Mouse (Mus musculus) hindlimb bud, embryonic 11.5 days (tissue): ENCODE measurements around the gene Xrcc3.

Source experiments
- DNase-seq: peaks from one replicate; pipeline ENCODE4 v3.0.0-alpha.2; 2012; ENCODE audit warnings: low read depth, low spot score; ENCODE audit errors: extremely low spot score

Xrcc3 gene

DNA sequence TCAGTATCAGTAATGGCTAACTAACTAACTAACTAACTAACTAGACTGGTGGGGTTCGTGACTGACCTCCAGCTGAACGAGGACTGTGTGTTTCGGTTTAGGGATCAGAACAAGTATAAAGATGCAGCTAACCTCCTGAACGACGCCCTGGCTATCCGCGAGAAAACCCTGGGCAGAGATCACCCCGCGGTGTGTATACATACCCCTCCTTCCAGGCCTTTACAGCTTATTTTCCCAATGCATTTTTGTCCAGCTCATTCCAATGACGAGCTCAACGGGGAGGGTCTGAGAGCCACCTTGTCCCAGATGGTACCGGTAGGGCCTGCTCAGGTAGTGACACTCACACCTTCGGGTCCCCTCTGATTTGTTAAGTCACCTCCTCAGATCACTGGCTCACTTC, 35.8 kb downstream of the Xrcc3 start:
- no peak for DNase-seq

DNA sequence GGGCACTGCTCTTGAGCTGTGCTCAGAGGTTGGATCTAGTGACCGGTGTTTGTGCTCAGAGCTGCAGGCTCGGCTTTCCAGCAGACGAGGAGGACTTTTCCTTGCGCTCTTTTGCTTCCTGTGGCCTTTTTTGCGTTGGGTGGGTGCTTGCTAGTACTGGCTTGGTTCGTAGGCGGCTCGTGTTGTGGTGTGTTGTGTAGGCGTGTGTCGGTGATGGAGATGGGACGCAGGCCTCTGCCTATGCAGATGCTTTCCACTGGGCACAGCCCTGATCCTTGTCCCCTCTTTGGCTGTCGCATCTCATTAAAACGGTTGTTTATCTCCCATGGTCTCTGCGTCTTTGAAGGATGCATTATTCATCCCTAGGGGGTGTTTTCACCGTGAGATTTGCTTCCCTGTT, 38.8 kb downstream of the Xrcc3 start:
- DNase-seq = no peak

DNA sequence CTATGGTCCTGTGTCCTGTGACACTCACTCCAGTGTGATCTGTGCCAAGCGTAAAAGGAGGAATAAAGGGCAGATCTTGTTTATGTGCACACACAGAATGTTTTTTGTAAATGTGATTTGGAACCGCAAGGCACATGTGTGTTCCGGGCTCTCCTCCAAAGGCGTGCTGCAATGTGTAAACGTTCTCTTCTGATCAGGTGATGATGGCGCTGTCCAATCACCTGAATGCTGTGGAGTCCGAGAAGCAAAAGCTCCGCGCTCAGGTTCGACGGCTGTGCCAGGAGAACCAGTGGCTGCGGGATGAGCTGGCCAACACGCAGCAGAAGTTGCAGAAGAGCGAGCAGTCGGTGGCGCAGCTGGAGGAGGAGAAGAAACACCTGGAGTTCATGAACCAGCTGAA, 39.5 kb downstream of the Xrcc3 start:
- DNase-seq = no peak

DNA sequence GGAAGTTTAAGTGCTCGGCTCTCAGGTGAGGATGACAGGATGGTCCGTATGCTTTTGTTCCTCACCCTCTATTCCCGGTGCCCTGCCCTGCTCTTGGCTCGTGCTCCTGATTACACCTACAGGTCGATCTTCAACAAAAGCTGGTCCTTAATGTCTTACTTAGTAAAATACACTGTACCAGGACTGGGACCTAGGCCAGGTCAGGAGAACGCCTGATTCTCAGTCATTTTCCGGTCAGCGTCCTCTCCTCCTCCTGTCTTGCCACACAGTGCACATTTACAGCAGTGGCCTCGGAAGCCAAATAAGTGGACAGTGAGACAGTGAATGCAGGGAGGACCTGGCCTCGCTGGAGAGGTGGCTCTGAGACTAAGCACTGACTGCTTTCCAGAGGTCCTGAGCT, 43.0 kb downstream of the Xrcc3 start:
- DNase-seq = no peak

DNA sequence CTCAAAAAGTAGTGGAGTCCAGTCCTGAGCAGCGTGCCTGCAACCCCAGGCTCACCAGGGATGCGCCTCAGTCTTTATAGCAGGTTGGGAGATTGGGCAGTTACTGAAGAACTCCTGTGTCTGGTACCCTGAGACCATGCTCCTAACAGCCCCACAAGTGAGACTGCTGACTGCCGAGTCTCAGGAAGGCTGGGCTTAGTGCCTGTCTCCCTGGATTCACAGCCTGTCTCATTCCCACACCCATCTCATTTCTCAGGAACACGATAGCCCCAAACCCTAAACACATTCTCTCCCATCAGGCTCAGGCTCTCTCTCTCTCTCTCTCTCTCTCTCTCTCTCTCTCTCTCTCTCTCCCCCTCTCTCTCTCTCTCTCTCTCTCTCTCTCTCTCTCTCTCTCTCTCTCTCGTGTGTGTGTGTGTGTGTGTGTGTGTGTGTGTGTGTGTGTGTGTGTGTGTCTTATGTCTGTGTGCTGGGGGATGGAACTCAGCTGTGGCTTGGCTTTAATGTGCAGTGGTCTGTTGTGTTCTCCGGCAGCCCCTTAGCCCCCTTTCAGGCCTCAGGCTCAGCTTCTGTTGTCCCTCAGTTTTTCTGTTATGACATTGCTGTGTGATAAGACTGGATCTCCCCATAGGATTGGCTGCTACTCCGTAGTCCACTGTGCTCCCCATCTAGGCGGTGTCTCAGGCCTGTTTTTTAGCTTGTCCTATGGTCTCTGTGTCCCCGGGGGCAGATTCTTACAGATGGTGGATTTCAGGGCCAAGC, 43.7 kb downstream of the Xrcc3 start:
- DNase-seq = no peak

DNA sequence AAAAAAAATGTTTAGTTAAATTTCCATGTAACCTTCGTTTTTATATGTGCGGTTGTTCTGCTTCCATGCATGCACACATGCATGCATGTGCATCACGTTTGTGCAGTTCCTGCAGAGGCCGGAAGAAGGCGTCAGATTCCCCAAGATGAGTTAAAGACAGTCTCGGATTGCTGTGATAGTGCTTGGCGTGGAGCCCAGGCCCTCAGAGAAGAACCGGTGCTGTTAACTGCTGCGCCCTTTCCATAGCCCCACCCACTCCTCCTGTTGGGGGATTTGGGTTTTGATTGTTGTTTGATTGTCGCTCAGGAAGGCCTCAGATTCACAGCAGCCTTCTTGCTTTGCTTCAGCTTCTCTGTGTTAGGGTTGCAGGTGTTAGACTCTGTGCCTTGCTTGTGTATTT, 44.4 kb downstream of the Xrcc3 start:
- no peak for DNase-seq

DNA sequence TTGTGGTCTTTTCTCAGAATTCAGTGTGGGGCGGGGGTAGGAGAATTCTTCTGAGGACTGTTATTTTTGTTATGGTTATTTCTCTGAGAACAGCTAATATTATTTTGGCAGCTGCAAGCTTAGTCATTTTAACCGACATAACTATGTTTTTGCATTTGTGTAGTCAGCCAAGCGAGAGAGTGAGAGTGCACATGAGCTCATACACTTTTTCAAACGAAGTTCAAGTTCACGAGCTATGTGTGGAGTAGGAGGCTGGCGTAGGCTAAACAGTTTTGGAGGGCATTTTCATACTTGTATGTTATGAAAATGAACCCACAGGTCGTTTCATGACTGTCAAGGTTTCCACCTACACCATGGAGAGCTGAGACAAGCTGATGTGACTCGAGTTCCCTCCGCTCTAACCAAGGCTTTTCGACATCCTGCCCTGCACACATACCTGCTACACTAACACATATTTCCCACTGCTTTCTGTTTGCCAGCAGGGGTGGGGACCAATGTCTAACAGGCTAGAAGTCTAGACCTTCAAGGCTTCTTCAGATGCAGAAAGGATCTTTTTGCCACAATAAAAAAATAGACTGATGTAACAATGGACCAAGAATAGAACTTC, 45.2 kb downstream of the Xrcc3 start:
- no peak for DNase-seq

DNA sequence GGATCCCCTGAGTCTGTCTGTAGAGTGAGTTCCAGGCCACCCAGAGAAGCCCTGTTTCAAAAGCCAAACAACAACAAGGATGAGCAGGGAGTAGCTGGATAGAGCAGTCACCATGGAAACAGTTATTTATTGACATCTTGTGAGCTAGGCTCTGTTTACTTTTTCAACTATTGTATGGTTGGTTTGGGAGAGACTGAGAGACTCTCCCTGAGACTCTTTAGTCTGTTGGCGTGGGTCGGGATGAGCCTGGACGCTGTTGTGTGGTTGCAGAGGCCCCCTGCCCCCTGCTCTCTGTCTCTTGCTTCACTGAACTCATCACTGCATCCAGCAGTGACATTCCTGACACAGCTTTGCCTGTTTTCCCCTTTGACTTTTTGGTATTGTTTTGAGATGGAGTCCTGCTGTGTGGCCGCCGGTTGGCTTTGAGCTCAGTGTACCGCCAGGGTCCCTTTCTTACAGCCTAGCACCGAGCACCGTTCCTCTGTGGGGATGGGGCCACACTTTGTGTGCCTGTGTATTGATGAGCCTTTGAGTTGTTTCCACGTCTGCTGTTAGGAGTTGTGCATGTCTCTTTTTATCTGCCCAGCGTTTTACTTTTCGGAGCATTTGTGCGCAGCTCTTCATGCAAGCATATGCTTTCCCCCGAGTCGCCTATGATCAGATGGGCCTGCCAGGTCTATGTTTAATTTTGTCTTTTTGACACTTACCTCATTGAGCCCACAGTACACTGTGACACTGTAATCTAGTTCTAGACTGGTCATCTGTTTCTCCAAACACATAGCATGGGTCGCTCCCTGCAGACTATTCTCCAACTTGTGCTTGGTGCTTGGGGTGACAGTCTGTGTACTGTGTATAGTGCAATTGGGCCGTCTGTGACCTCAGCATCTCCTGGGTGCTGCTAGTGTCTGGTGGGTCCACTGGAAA, 47.1 kb downstream of the Xrcc3 start:
- no peak for DNase-seq

DNA sequence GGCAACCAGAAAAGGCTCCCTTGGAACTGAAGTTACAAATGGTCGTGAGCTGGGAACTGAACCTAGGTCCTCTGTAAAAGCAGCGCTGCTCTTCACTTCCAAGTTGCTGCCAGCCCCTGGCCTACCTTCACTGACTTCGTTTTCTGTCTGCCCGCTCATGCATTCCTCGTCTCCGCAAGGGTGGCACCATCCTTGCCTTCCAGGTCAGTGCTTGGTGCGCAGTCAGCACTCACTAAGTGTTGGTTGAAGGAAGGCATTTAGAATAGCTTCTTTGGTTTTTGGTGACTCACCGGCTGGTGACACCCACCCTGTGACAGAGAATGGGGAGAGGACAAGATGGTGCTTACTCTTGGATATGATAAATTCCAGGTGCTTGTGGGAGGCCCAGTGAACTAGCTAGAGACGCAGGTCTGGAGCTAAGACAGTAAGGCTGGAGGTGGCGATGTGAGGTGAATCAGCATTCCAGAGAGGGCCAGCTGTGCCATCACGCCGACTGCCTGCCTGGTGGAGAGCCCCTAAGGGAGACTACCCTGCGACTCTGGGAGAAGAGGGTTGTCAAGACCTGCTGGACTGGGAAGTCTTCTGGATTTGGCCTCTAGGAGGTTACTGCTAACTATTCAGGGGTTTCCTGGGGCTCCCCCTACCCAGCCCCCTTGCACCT, 50.9 kb downstream of the Xrcc3 start:
- no peak for DNase-seq

DNA sequence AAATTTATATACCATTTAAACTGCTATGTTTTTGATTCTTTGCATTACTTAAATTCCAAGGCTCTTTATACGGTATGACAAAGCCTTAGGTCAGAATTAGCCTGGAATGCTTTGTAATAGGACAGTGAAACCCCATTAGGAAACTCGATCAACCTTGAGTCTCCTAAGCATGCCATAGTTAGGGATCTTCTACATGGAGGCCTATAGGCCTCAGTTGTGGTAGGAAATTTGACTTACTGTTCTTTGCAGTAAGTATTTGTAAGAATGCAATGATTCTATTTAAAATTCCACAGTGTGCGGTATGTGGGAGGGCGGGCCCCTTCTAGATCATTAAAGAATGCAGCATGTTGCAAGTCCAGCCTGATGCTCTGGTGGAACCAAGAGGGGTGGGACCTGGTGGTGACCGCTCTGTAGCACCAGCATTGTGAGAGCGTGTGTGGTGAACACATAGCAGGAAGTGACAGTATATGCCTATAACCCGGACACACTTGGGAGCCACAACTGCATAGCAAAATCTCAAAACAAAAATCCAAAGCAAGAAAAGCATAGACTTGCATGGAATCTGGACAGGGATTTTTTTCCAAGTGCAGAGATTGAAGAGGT, 53.3 kb downstream of the Xrcc3 start:
- DNase-seq = no peak

DNA sequence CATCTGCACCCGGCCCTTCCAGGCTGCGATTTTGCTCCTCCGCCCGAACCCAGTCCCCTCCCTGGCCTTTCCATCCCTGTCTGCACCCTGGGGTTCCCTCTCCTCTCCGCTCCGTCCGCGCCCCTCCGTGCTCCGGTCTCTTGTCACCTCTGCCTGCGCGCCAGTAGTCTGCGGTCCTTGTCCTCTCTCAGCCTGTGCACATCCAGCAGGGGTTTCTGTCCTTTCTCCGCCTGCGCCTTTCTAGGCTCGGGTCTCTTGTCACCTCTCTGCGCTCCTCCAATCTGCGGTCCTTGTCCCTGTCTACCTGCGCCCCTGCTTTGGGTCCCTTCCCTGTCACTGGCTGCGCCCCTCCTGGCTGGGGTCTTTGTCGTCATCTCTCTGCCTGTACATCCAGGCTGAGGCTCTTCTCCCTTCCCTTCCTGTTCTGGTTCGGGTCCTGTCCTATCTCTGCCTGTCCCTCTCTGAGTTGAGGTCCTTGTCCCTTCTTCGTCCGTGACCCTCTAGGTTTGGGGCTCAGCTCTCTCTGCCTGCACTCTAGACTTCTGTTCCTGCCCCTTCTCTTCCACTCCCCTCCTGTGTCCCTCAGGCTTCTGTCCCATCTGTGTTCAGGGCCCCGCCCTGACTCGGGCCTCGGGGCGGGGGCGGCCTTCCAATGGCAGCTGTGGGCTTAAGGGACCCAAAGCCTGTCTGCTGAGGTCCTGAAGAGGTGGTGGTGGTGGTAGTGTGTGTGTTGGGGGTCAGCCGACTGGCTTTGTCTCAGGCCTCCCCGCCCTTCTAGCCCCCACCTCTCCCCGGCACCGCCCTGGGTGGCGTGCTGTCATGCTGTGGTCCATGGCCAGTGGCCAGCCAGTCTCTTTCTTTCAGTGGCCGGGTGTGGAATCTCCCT, 54.3 kb downstream of the Xrcc3 start:
- no peak for DNase-seq

DNA sequence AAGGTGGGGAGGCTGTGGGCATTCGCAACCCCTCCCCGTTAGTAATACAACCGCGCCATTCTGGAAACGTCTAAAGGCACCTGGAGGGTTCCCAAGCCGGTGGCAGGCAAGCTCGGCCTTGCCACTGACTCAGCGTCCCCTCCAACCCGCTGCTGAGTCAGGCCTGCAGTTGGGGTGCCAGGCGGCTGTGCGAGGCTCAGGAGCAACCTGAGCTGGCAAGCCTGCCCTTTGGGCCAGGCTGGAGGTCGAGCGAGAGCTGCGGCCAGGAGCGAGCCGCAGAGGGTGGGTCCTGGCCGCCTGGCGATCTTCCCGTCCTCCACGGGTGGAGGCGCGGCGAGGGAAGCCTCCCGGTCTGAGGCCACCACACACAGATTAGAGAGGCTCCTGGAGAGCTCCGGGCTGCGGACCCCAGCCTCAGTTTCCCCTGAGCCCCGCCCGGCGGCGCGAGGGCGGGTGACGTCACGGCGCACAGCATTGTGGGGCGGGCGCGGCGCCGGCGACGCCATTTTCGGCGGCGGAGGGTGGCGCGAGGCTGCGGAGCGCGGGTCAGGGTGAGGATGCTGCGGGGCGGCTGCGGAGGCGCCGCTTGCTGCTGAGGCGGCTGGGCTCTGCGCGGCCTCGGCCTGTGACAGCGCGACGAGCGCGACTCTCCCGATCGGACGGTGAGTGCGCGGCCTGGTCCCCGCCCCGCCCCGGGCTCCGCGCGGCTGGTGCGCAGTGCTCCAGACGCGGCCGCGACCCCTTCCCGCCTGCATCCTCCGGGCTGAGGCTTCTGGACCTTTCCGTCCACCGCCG, 55.1 kb downstream of the Xrcc3 start, which contains the start of gene Klc1:
TSS of gene Klc1 (plus strand) at position 469 of the 795 bp plus-strand sequence.
- DNase-seq = no peak

DNA sequence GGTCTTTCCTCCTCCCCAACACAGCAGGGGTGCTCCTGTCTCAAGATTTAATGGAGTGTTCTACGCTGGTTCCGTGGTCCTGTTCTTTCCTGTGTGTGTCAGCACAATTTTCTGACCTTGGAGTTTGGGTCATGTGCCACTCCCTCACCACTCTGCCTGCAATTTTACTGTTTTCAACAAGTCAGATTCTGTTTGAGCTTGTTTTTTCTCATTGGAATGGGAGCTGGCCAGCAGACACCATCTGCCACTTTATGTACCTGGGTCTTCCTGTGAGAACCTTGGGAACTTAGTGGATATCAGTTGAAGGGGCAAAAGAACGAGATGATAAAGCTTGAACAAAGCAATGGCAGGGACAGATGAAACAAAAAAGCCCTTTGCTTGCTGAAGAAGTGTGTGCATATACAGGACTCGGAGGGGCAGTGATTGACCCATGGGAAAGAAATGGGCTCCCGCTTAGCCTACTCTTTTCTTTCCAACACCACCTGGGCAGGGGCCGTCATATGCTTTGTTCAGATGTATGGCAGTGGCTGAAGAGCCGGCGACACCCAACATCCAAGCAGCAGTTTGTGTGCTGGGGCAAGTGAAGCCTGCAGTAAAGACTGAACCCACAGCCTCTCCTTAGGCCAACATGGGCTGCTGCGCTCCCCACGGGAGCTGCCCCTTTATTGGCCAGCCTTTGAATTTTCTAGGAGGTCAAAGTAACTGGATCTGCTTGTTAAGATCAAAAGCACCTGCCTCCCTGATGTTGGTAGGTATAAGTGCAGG, 55.9 kb downstream of the Xrcc3 start:
- no peak for DNase-seq

DNA sequence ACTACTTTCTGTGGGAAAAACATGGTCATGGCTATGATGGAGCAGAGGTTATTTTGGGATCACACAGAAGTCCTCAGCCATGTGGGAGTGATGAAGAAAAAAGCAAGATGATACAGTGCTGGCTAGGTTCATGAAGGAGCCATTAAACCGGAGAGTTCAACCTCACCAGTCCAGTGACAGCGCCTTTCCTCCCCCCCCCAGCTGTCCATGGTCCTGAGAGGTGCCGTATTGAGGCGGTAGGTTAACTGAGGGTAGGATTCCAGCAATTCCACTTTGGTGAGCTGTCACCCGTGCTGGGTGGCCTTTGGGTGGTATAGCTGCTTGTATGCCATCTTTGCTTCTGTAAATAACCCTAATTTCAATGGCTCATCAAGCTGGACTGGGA, 57.0 kb downstream of the Xrcc3 start:
- DNase-seq = no peak

DNA sequence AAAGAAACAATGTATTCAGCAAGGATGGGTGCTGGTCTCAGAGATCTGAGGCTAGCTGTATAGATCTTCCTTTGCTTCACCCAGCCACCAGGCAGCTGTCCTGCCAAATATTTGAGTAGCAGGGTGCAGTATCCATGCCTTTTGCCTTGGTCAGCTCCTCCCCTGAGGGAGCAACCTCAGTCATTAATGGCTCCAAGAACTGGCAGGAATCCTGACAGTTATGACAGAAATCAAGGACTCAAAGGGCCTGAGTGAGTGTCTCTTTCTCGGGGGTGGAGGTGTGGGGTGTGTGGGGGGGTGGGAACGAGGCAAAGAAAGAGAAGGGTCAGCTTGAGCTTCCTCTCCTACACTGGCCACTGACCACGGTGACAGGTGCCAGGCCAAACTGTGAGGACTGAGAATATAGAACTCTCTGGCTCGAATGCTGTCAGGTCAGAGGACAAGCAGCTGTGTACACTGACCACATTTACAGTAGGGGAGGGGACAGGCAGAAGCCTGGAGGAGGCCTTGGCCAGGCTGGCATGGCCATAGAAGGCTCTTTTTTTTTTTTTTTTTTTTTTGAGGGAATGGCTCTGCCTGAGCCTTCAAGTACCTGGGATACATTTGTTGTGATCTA, 57.5 kb downstream of the Xrcc3 start:
- no peak for DNase-seq

DNA sequence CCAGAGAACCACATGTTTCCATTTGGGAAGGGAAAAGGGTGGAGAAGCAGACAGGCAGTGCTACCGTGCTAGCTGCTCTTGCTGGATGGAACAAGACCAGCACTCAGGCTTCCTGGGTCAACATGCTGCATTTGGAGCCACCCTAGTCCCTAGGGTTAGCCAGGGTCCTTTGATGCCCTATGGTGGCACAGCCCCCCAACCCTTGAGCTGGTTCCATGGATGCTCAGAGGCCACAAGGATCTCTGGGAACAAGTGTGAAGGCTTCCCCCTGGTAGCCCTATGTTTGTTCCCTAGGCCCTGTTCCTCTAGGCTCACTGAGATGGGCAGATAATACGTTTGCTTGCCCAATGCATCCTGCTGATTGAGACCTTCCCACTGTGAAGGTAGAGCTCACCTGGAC, 58.4 kb downstream of the Xrcc3 start:
- no peak for DNase-seq

DNA sequence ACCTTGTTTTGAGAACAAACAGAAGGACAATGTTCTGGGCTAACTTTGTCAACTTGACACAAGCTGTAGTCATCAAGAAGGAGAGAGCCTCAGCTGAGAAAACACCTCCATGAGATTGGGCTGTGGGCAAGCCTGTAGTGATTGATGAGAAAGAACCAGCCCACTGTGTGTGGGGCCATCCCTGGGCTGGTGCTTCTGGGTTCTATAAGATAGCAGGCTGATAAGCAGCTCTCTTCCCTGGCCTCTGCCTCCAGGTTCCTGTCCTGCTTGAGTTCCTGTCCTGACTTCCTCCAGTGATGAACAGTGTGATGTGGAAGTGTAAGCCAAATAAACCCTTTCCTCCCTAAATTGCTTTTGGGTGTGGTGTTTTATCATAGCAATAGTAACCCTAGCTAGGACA, 59.0 kb downstream of the Xrcc3 start:
- DNase-seq = no peak

DNA sequence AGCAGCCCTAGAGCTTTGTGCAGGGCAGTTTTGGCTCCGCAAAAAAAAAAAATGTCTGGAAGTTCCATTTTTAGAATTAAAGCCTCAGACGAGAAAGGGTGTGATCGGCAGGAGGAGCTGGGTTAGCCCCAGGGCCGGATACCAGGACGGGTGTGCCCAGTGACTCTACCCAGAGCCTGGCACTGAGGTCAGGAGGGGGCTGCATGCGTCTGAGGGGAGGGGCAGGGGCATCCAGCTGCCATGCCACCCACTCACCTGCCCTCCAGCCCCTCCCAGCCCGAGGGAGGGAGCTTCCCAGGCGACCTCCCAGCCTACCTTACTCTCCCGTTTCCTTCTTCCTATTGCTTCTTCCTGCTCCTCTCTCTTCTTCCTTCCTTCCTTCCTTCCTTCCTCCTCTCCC, 60.3 kb downstream of the Xrcc3 start:
- DNase-seq = no peak
